In genomic region chr6:117862899-117863620, GRCm38 (mm10) we compare ENCODE assay signal across 8 mouse cellular contexts. TPM values are rescaled to one million over a fixed set of nuclear protein-coding genes. Genes with fewer than 3 reads are reported as not detected.
DNase-seq lines count a peak whose midpoint lies in the region; ATAC-seq lines count a peak whose summit lies in the region.

No protein-coding gene starts in this region.

- 2% methylated on average over 26 of the region's 26 CpGs for WGBS in limb, embryonic 13.5 days
- 2% methylated on average over 26 of the region's 26 CpGs for WGBS in midbrain, embryonic 13.5 days

- DNase-seq in 3134 (ENCODE audit: extremely low read depth, insufficient read length, low spot score) (peak; percentile 67), WW6 (ENCODE audit: low read depth, low spot score) (peak; percentile 74)
- peak; percentile 87 for DNase-seq in embryo, embryonic 11 days
- DNase-seq in heart, adult 18-20 months = peak; percentile 50 to 67
- DNase-seq in kidney, adult 11 months = peak; percentile 24
- peak; percentile 13 to 44 for DNase-seq in spleen, postnatal 14 days (ENCODE audit: low spot score in 2 of 2)

- no peak overlapping the region for H3K27ac ChIP-seq in limb, embryonic 13.5 days
- H3K27ac ChIP-seq in midbrain, embryonic 13.5 days = peak overlapping the region; percentile 17; the same call in 1 of the 2 replicates

- H3K9ac ChIP-seq in limb, embryonic 13.5 days = peak overlapping the region; percentile 86
- H3K9ac ChIP-seq in midbrain, embryonic 13.5 days (replicated peaks) = peak overlapping the region; percentile 80

- peak overlapping the region; percentile 83 for H3K4me2 ChIP-seq in limb, embryonic 13.5 days (replicated peaks)
- peak overlapping the region; percentile 89 for H3K4me2 ChIP-seq in midbrain, embryonic 13.5 days (replicated peaks)

- H3K9me3 ChIP-seq in limb, embryonic 13.5 days = no peaks in the 10 kb centered on the region
- no peaks in the 10 kb centered on the region for H3K9me3 ChIP-seq in midbrain, embryonic 13.5 days

- H3K27me3 ChIP-seq in limb, embryonic 13.5 days = no peaks in the 10 kb centered on the region
- H3K27me3 ChIP-seq in midbrain, embryonic 13.5 days = no peaks in the 10 kb centered on the region

- H3K4me3 ChIP-seq in limb, embryonic 13.5 days = peak overlapping the region; percentile 80
- H3K4me3 ChIP-seq in midbrain, embryonic 13.5 days (replicated peaks) = peak overlapping the region; percentile 70

- H3K36me3 ChIP-seq in limb, embryonic 13.5 days = peaks cover 3% of the 10 kb centered on the region; the same call in 1 of the 2 replicates
- no peaks in the 10 kb centered on the region for H3K36me3 ChIP-seq in midbrain, embryonic 13.5 days

- H3K4me1 ChIP-seq in limb, embryonic 13.5 days = peaks cover 5% of the 10 kb centered on the region; the same call in 1 of the 2 replicates
- peaks cover 8% of the 10 kb centered on the region for H3K4me1 ChIP-seq in midbrain, embryonic 13.5 days (replicated peaks)

- ATAC-seq in limb, embryonic 13.5 days (ENCODE audit: low FRiP score, low read depth) = peak; percentile 81
- ATAC-seq in midbrain, embryonic 13.5 days = peak; percentile 95

RNA-seq across cellular contexts. Expression of gene Zfp239, which starts 1.2 kb away (rescaled TPM):
- under 1 TPM; 0.17 to 0.18 TPM for total RNA-seq in heart, adult 18-20 months (2021)
- 14.4 and 16.3 TPM in 2 replicates for polyA plus RNA-seq in limb, embryonic 13.5 days (2015; fragmentation: Nextera tagmentation; extraction: Ambion mirVana)
- polyA plus RNA-seq in midbrain, embryonic 13.5 days (2015; fragmentation: Nextera tagmentation; extraction: Ambion mirVana) = 10.7 and 15.4 TPM in 2 replicates

RNA-seq across cellular contexts. Expression of gene Zfp637, which starts 22.1 kb away (rescaled TPM):
- total RNA-seq in heart, adult 18-20 months (2021) = 10 to 100 TPM; 33.5 to 35.4 TPM
- polyA plus RNA-seq in limb, embryonic 13.5 days (2015; fragmentation: Nextera tagmentation; extraction: Ambion mirVana) = 183 and 189 TPM in 2 replicates
- 147 and 153 TPM in 2 replicates for polyA plus RNA-seq in midbrain, embryonic 13.5 days (2015; fragmentation: Nextera tagmentation; extraction: Ambion mirVana)

RNA-seq across cellular contexts. Expression of gene Hnrnpf, which starts 37.1 kb away (rescaled TPM):
- 100 to 1,000 TPM; 193 to 194 TPM for total RNA-seq in heart, adult 18-20 months (2021)
- polyA plus RNA-seq in limb, embryonic 13.5 days (2015; fragmentation: Nextera tagmentation; extraction: Ambion mirVana) = 668 and 681 TPM in 2 replicates
- 361 and 363 TPM in 2 replicates for polyA plus RNA-seq in midbrain, embryonic 13.5 days (2015; fragmentation: Nextera tagmentation; extraction: Ambion mirVana)

Comparison
In these comparisons a context has a peak if more than half of its experiments do, and no peak if none do; other contexts are left out.
1. DNase-seq: peak in every context shown above with its lines; median percentile 87 in embryo, embryonic 11 days; 74 in WW6; 67 in 3134; 58 in heart, adult 18-20 months; 28 in spleen, postnatal 14 days; 24 in kidney, adult 11 months.